Mouse (Mus musculus) lung, adult 2 months (tissue): ENCODE data around the gene Pck1.

Experiments used
- CTCF ChIP-seq: fragments of 200-500 bp; IDR thresholded peaks from 2 replicates; pipeline ENCODE4 v1.5.1; 2011; ENCODE audit warnings: mild to moderate bottlenecking, low read length, control low read depth; ENCODE audit not compliant: insufficient read depth
- POLR2A ChIP-seq: fragments of 200-500 bp; IDR thresholded peaks from 2 replicates; pipeline ENCODE4 v1.6.1; 2011; ENCODE audit warnings: low read depth, mild to moderate bottlenecking, control low read depth, low read length, borderline replicate concordance; ENCODE audit errors: extremely low read depth

GRCm38 (mm10) chr2:173145808-173146207 is 7.0 kb upstream of the Pck1 start:
- TF ChIP-seq POLR2A (no peak), CTCF (no peak)
